Mouse (Mus musculus): ENCODE measurements around the gene Ssh2. TPM values are rescaled to one million over a fixed set of nuclear protein-coding genes. Genes with fewer than 3 reads are reported as not detected.

Gene Ssh2
- polyA plus RNA-seq, 1 experiment: 6.1 TPM

DNA sequence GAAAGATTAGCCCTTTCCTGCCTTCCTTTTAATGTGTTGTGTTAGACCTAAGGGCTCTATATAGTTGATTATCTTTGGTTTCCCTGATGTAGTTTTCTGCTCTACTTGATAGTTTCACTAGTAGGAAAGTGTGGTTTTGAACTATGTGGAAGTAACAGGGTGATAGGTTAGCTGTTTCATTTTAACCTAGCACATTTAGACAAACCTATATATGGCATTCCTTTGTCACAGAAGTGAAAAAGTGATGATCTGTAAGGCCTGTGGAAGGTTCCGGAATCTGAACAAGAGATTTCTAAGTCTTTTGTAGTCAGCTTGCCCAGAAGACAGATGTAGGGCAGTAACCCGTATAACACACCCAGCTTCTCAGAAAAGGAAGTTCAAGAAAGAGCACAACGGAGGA is 155.0 kb downstream of the Ssh2 start:
- Histone ChIP-seq H3K9me3 (replicated peaks; ENCODE audit: control insufficient read depth, insufficient read depth, low read length, poor library complexity, severe bottlenecking) (no peaks in the 10 kb centered on the region), H3K27me3 (ENCODE audit: control insufficient read depth, insufficient read depth, low read length, poor library complexity, severe bottlenecking) (no peaks in the 10 kb centered on the region), H3K27ac (ENCODE audit: insufficient read depth, low read length) (no peak overlapping the region), H3K4me3 (ENCODE audit: low read depth, low read length) (no peak overlapping the region), H3K4me1 (ENCODE audit: control insufficient read depth, insufficient read depth, low read length) (no peaks in the 10 kb centered on the region), H3K36me3 (ENCODE audit: control insufficient read depth, insufficient read depth, low read length, poor library complexity, severe bottlenecking) (no peaks in the 10 kb centered on the region), H3K9ac (ENCODE audit: low read depth, poor library complexity, severe bottlenecking) (no peak overlapping the region)
- TF ChIP-seq EP300 (IDR thresholded peaks at IDR 0.05; ENCODE audit: insufficient read depth, low read depth, low read length): no peak
- TF ChIP-seq CTCF (IDR thresholded peaks at IDR 0.05; ENCODE audit: low read depth, low read length): no peak
- no peak for TF ChIP-seq POLR2A (IDR thresholded peaks at IDR 0.05; ENCODE audit: insufficient read depth, low read length)

DNA sequence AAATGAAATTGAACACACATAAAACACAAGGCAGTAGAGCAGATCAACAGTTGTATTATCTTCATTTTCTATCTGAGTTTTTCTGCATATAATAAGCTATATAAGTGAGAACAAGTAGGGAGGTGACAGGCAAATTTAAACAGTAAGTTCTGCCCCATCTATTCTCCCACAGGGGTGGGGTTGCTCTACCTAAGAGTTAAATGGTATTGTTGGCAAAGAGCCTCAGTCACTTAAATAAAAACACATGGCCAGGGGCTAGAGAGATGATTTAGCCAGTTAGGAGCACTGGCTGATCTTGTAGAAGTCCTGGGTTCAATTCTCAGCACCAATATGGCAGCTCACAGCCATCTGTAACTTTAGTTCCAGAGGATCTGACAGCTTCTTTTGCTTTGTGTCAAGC is 155.6 kb downstream of the Ssh2 start:
- Histone ChIP-seq H3K9ac (ENCODE audit: low read depth, poor library complexity, severe bottlenecking) (no peak overlapping the region), H3K27me3 (ENCODE audit: control insufficient read depth, insufficient read depth, low read length, poor library complexity, severe bottlenecking) (no peaks in the 10 kb centered on the region), H3K4me3 (ENCODE audit: low read depth, low read length) (no peak overlapping the region), H3K9me3 (replicated peaks; ENCODE audit: control insufficient read depth, insufficient read depth, low read length, poor library complexity, severe bottlenecking) (no peaks in the 10 kb centered on the region), H3K27ac (ENCODE audit: insufficient read depth, low read length) (no peak overlapping the region), H3K4me1 (ENCODE audit: control insufficient read depth, insufficient read depth, low read length) (no peaks in the 10 kb centered on the region), H3K36me3 (ENCODE audit: control insufficient read depth, insufficient read depth, low read length, poor library complexity, severe bottlenecking) (no peaks in the 10 kb centered on the region)
- TF ChIP-seq EP300 (IDR thresholded peaks at IDR 0.05; ENCODE audit: insufficient read depth, low read depth, low read length) (no peak), POLR2A (IDR thresholded peaks at IDR 0.05; ENCODE audit: insufficient read depth, low read length) (no peak), CTCF (IDR thresholded peaks at IDR 0.05; ENCODE audit: low read depth, low read length) (no peak)

GRCm38 (mm10) chr11:77372196-77372904 is 156.3 kb downstream of the Ssh2 start:
- H3K4me1 ChIP-seq (ENCODE audit: control insufficient read depth, insufficient read depth, low read length): no peaks in the 10 kb centered on the region
- no peak overlapping the region for H3K27ac ChIP-seq (ENCODE audit: insufficient read depth, low read length)
- no peaks in the 10 kb centered on the region for H3K9me3 ChIP-seq (replicated peaks; ENCODE audit: control insufficient read depth, insufficient read depth, low read length, poor library complexity, severe bottlenecking)
- no peak overlapping the region for H3K4me3 ChIP-seq (ENCODE audit: low read depth, low read length)
- TF ChIP-seq POLR2A (IDR thresholded peaks at IDR 0.05; ENCODE audit: insufficient read depth, low read length) (no peak), CTCF (IDR thresholded peaks at IDR 0.05; ENCODE audit: low read depth, low read length) (no peak), EP300 (IDR thresholded peaks at IDR 0.05; ENCODE audit: insufficient read depth, low read depth, low read length) (no peak)
- no peaks in the 10 kb centered on the region for H3K27me3 ChIP-seq (ENCODE audit: control insufficient read depth, insufficient read depth, low read length, poor library complexity, severe bottlenecking)
- H3K9ac ChIP-seq (ENCODE audit: low read depth, poor library complexity, severe bottlenecking): no peak overlapping the region
- no peaks in the 10 kb centered on the region for H3K36me3 ChIP-seq (ENCODE audit: control insufficient read depth, insufficient read depth, low read length, poor library complexity, severe bottlenecking)

GRCm38 (mm10) chr11:77378622-77379021 is 162.5 kb downstream of the Ssh2 start:
- Histone ChIP-seq H3K4me1 (ENCODE audit: control insufficient read depth, insufficient read depth, low read length) (no peaks in the 10 kb centered on the region), H3K27ac (ENCODE audit: insufficient read depth, low read length) (no peak overlapping the region), H3K9ac (ENCODE audit: low read depth, poor library complexity, severe bottlenecking) (no peak overlapping the region), H3K27me3 (ENCODE audit: control insufficient read depth, insufficient read depth, low read length, poor library complexity, severe bottlenecking) (no peaks in the 10 kb centered on the region), H3K4me3 (ENCODE audit: low read depth, low read length) (no peak overlapping the region), H3K9me3 (replicated peaks; ENCODE audit: control insufficient read depth, insufficient read depth, low read length, poor library complexity, severe bottlenecking) (no peaks in the 10 kb centered on the region), H3K36me3 (ENCODE audit: control insufficient read depth, insufficient read depth, low read length, poor library complexity, severe bottlenecking) (no peaks in the 10 kb centered on the region)
- TF ChIP-seq EP300 (IDR thresholded peaks at IDR 0.05; ENCODE audit: insufficient read depth, low read depth, low read length) (no peak), POLR2A (IDR thresholded peaks at IDR 0.05; ENCODE audit: insufficient read depth, low read length) (no peak), CTCF (IDR thresholded peaks at IDR 0.05; ENCODE audit: low read depth, low read length) (no peak)

GRCm38 (mm10) chr11:77381174-77381573 is 165.1 kb downstream of the Ssh2 start:
- H3K27ac ChIP-seq (ENCODE audit: insufficient read depth, low read length): no peak overlapping the region
- no peaks in the 10 kb centered on the region for H3K36me3 ChIP-seq (ENCODE audit: control insufficient read depth, insufficient read depth, low read length, poor library complexity, severe bottlenecking)
- no peak overlapping the region for H3K9ac ChIP-seq (ENCODE audit: low read depth, poor library complexity, severe bottlenecking)
- H3K27me3 ChIP-seq (ENCODE audit: control insufficient read depth, insufficient read depth, low read length, poor library complexity, severe bottlenecking): no peaks in the 10 kb centered on the region
- H3K4me1 ChIP-seq (ENCODE audit: control insufficient read depth, insufficient read depth, low read length): no peaks in the 10 kb centered on the region
- no peak overlapping the region for H3K4me3 ChIP-seq (ENCODE audit: low read depth, low read length)
- H3K9me3 ChIP-seq (replicated peaks; ENCODE audit: control insufficient read depth, insufficient read depth, low read length, poor library complexity, severe bottlenecking): no peaks in the 10 kb centered on the region
- no peak for TF ChIP-seq EP300 (IDR thresholded peaks at IDR 0.05; ENCODE audit: insufficient read depth, low read depth, low read length)
- no peak for TF ChIP-seq CTCF (IDR thresholded peaks at IDR 0.05; ENCODE audit: low read depth, low read length)

DNA sequence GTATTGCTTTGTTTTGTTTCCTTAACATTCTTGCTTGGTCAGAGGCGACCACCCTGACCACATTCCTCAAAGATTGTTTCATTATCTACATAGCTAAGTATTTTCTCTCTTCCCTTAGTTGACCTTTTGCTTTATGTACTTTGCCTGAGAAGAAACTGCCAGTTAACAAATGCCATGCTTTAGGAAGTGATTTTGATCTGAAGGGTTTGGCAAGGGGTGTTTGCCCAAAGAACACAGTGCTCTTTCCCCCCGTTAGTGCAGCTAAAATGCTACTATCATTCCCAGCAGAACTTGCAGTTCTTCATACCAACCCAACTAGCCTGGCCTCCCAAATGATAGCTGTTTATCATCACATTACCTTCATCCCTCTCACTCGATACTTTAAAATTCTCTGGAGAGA is 168.1 kb downstream of the Ssh2 start:
- Histone ChIP-seq H3K36me3 (ENCODE audit: control insufficient read depth, insufficient read depth, low read length, poor library complexity, severe bottlenecking) (no peaks in the 10 kb centered on the region), H3K4me1 (ENCODE audit: control insufficient read depth, insufficient read depth, low read length) (no peaks in the 10 kb centered on the region), H3K27me3 (ENCODE audit: control insufficient read depth, insufficient read depth, low read length, poor library complexity, severe bottlenecking) (no peaks in the 10 kb centered on the region), H3K9ac (ENCODE audit: low read depth, poor library complexity, severe bottlenecking) (no peak overlapping the region), H3K27ac (ENCODE audit: insufficient read depth, low read length) (no peak overlapping the region), H3K4me3 (ENCODE audit: low read depth, low read length) (no peak overlapping the region), H3K9me3 (replicated peaks; ENCODE audit: control insufficient read depth, insufficient read depth, low read length, poor library complexity, severe bottlenecking) (no peaks in the 10 kb centered on the region)
- TF ChIP-seq EP300 (IDR thresholded peaks at IDR 0.05; ENCODE audit: insufficient read depth, low read depth, low read length): no peak
- TF ChIP-seq POLR2A (IDR thresholded peaks at IDR 0.05; ENCODE audit: insufficient read depth, low read length): no peak
- no peak for TF ChIP-seq CTCF (IDR thresholded peaks at IDR 0.05; ENCODE audit: low read depth, low read length)
